Mouse (Mus musculus) embryonic fibroblast, embryonic 13.5 days (primary cell): Measurements from ENCODE around the gene Bcl3.

Experiments
- CTCF ChIP-seq: IDR thresholded peaks from 2 replicates; pipeline ENCODE4 v1.5.1; 2011; ENCODE audit warnings: mild to moderate bottlenecking, control low read depth, low read length, moderate library complexity, borderline replicate concordance; ENCODE audit not compliant: insufficient read depth
- POLR2A ChIP-seq: IDR thresholded peaks from 2 replicates; pipeline ENCODE4 v1.6.1; 2011; ENCODE audit warnings: low read depth, mild to moderate bottlenecking, control low read depth, low read length, moderate library complexity

DNA sequence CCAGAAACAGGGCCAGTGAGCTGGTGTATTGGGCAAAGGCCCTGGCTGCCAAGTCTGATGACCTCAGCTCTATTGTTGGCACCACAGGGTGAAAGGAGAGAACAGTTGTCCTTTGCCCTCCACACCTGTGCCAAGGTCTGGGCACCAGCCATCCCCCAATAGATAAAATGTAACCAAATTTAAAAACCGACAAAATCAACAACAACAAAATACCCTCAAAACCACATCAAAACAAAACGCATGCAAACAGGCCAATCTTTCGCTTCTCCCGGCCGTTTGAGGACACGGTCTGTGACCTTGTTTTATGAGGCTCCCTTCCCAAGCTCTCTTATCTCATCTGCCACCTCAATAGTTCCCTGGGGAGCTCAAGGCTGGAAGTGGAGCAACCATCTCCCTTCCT is 43.9 kb upstream of the Bcl3 start:
- TF ChIP-seq CTCF (no peak), POLR2A (no peak)
